Mouse (Mus musculus): ENCODE results near the gene Ufl1.
A peak's percentile ranks its signal among the peaks of the same experiment; 100 is the strongest.
"Not testable (repeated sequence)": the region's sequence is repeated elsewhere in the genome, so short reads cannot be mapped to it uniquely, and the experiment has no call there.

Gene Ufl1

GRCm38 (mm10) chr4:25281671-25282038 is at the start of gene Ufl1:
Gene Ufl1 (minus strand): TSS chr4:25281821.
- peak; percentile 94 for DNase-seq (ENCODE audit: low read depth, low spot score)

- DNase-seq (ENCODE audit: low read depth, low spot score), result no peak
Observed at GRCm38 (mm10) chr4:25325684-25326220, 44.1 kb upstream of the Ufl1 start.

- no peak for DNase-seq (ENCODE audit: low read depth, low spot score)
Observed at GRCm38 (mm10) chr4:25322631-25323178, 41.1 kb upstream of the Ufl1 start.

- no peak for DNase-seq (ENCODE audit: low read depth, low spot score)
Observed at GRCm38 (mm10) chr4:25313767-25314166, 32.1 kb upstream of the Ufl1 start.

GRCm38 (mm10) chr4:25285002-25285401 is 3.4 kb upstream of the Ufl1 start:
- not testable (repeated sequence) for DNase-seq (ENCODE audit: low read depth, low spot score)

- DNase-seq (ENCODE audit: low read depth, low spot score), result no peak
Observed at GRCm38 (mm10) chr4:25280938-25281670, 517 bp downstream of the Ufl1 start.

- DNase-seq (ENCODE audit: low read depth, low spot score), result no peak
Observed at GRCm38 (mm10) chr4:25272861-25273627, 8.6 kb downstream of the Ufl1 start.

GRCm38 (mm10) chr4:25271926-25272325 is 9.7 kb downstream of the Ufl1 start:
- no peak for DNase-seq (ENCODE audit: low read depth, low spot score)

- DNase-seq (ENCODE audit: low read depth, low spot score), result no peak
Observed at GRCm38 (mm10) chr4:25267144-25267543, 14.5 kb downstream of the Ufl1 start.

- DNase-seq (ENCODE audit: low read depth, low spot score), result no peak
Observed at GRCm38 (mm10) chr4:25257822-25258398, 23.7 kb downstream of the Ufl1 start.

GRCm38 (mm10) chr4:25242776-25243175 is 38.8 kb downstream of the Ufl1 start, which contains the start of gene Fhl5:
Gene Fhl5 (minus strand): TSS chr4:25242876.
- no peak for DNase-seq (ENCODE audit: low read depth, low spot score)

- not testable (repeated sequence) for DNase-seq (ENCODE audit: low read depth, low spot score)
Observed at GRCm38 (mm10) chr4:25235663-25236062, 46.0 kb downstream of the Ufl1 start.

GRCm38 (mm10) chr4:25233767-25234166 is 47.9 kb downstream of the Ufl1 start:
- not testable (repeated sequence) for DNase-seq (ENCODE audit: low read depth, low spot score)

GRCm38 (mm10) chr4:25232546-25232945 is 49.1 kb downstream of the Ufl1 start:
- DNase-seq (ENCODE audit: low read depth, low spot score), result no peak

- no peak for DNase-seq (ENCODE audit: low read depth, low spot score)
Observed at GRCm38 (mm10) chr4:25227527-25227926, 54.1 kb downstream of the Ufl1 start.

- no peak for DNase-seq (ENCODE audit: low read depth, low spot score)
Observed at GRCm38 (mm10) chr4:25221927-25222326, 59.7 kb downstream of the Ufl1 start.

GRCm38 (mm10) chr4:25213451-25213850 is 68.2 kb downstream of the Ufl1 start:
- no peak for DNase-seq (ENCODE audit: low read depth, low spot score)

GRCm38 (mm10) chr4:25206166-25206565 is 75.5 kb downstream of the Ufl1 start:
- no peak for DNase-seq (ENCODE audit: low read depth, low spot score)
